Mouse (Mus musculus) layer of hippocampus, postnatal 25 days (tissue): ENCODE data around the gene Tmem220. TPM values are rescaled to one million over a fixed set of nuclear protein-coding genes. Genes with fewer than 3 reads are reported as not detected.

Experiments
- DNase-seq, 2 experiments: peaks; one replicate each; pipeline ENCODE4 v3.0.0; 2022; ENCODE audit warnings: mixed read lengths in 2 of 2, low spot score in 1 of 2; ENCODE audit errors: extremely low spot score in 1 of 2
- total RNA-seq, 2 experiments: library from RNA; stranded (reverse); gene quantifications; 2 replicates each; pipeline ENCODE4 v1.2.3; 2021

Tmem220 gene
- under 1 TPM; 0.52 to 0.66 TPM for total RNA-seq

GRCm38 (mm10) chr11:67024867-67025477 is at the start of gene Tmem220:
Tmem220 (plus strand) TSS chr11:67025154.
- DNase-seq: peak; percentile 64 to 72

- DNase-seq: no peak
Measured at GRCm38 (mm10) chr11:66975606-66976330, 49.2 kb upstream of the Tmem220 start.

- DNase-seq: no peak
Measured at GRCm38 (mm10) chr11:66981336-66982115, 43.4 kb upstream of the Tmem220 start.

- DNase-seq: no peak
Measured at GRCm38 (mm10) chr11:66982794-66983193, 42.2 kb upstream of the Tmem220 start.

- no peak for DNase-seq
Measured at GRCm38 (mm10) chr11:66983422-66984164, 41.4 kb upstream of the Tmem220 start.

- peak; percentile 62 to 91 for DNase-seq
Measured at GRCm38 (mm10) chr11:66984165-66985135, 40.5 kb upstream of the Tmem220 start.

- no peak for DNase-seq
Measured at GRCm38 (mm10) chr11:66985136-66985702, 39.7 kb upstream of the Tmem220 start.

- DNase-seq: no peak
Measured at GRCm38 (mm10) chr11:66992150-66992549, 32.8 kb upstream of the Tmem220 start.

- no peak for DNase-seq
Measured at GRCm38 (mm10) chr11:66993674-66994073, 31.3 kb upstream of the Tmem220 start.

GRCm38 (mm10) chr11:66996446-66996845 is 28.5 kb upstream of the Tmem220 start:
- DNase-seq: no peak

- peak in 1 of 2 experiments; percentile 25 for DNase-seq
Measured at GRCm38 (mm10) chr11:66998467-66999403, 26.2 kb upstream of the Tmem220 start.

GRCm38 (mm10) chr11:67000671-67001070 is 24.3 kb upstream of the Tmem220 start:
- DNase-seq: no peak

GRCm38 (mm10) chr11:67001717-67002116 is 23.2 kb upstream of the Tmem220 start:
- no peak for DNase-seq

- no peak for DNase-seq
Measured at GRCm38 (mm10) chr11:67002911-67003310, 22.0 kb upstream of the Tmem220 start.

- DNase-seq: no peak
Measured at GRCm38 (mm10) chr11:67007961-67008360, 17.0 kb upstream of the Tmem220 start.

GRCm38 (mm10) chr11:67008528-67008927 is 16.4 kb upstream of the Tmem220 start:
- DNase-seq: no peak

GRCm38 (mm10) chr11:67010430-67010829 is 14.5 kb upstream of the Tmem220 start:
- DNase-seq: no peak

GRCm38 (mm10) chr11:67011635-67012034 is 13.3 kb upstream of the Tmem220 start:
- no peak for DNase-seq
